ENCODE assay signal across 24 mouse cellular contexts in genomic region chr13:51184896-51185295, GRCm38 (mm10).
"Had no signal": no experiment of that assay in that cellular context is flagged by ENCODE, and none has a peak within 500 bp of the region (broad histone marks: within the 10 kb centered on the region; RNA-seq: fewer than 3 reads in every experiment).

No protein-coding gene starts in this region.

- H3K4me2 ChIP-seq: heart, embryonic 12.5 days; hindbrain, embryonic 12.5 days; hindbrain, embryonic 14.5 days; intestine, embryonic 15.5 days; limb, embryonic 12.5 days had no signal

- H3K4me3 ChIP-seq: gastrocnemius, adult 2 months; heart, adult 2 months; heart, embryonic 10.5 days; heart, embryonic 12.5 days; hindbrain, embryonic 10.5 days; hindbrain, embryonic 12.5 days; intestine, embryonic 15.5 days; layer of hippocampus, adult 2 months; left cerebral cortex, adult 2 months; limb, embryonic 10.5 days; limb, embryonic 12.5 days had no signal

- H3K36me3 ChIP-seq: heart, embryonic 10.5 days; heart, embryonic 12.5 days; hindbrain, embryonic 10.5 days; hindbrain, embryonic 12.5 days; intestine, embryonic 15.5 days; limb, embryonic 10.5 days; limb, embryonic 12.5 days had no signal

- H3K27me3 ChIP-seq: heart, embryonic 12.5 days; hindbrain, embryonic 12.5 days; intestine, embryonic 15.5 days; limb, embryonic 12.5 days had no signal

- H3K27ac ChIP-seq: gastrocnemius, adult 2 months; heart, adult 2 months; heart, embryonic 10.5 days; hindbrain, embryonic 10.5 days; hindbrain, embryonic 12.5 days; hindbrain, embryonic 14.5 days; intestine, embryonic 15.5 days; layer of hippocampus, adult 2 months; left cerebral cortex, adult 2 months; limb, embryonic 10.5 days; limb, embryonic 12.5 days had no signal

- H3K4me1 ChIP-seq: heart, embryonic 10.5 days; heart, embryonic 12.5 days; hindbrain, embryonic 10.5 days; hindbrain, embryonic 12.5 days; intestine, embryonic 15.5 days; limb, embryonic 12.5 days had no signal

- H3K9me3 ChIP-seq: heart, embryonic 10.5 days; hindbrain, embryonic 12.5 days; intestine, embryonic 15.5 days; limb, embryonic 10.5 days had no signal

- ATAC-seq: forebrain, embryonic 16.5 days; hindbrain, embryonic 16.5 days; inflammation-experienced regulatory T-cells, adult 6 months; intestine, embryonic 15.5 days; intestine, postnatal 0 days had no signal

- H3K9ac ChIP-seq: heart, embryonic 12.5 days; hindbrain, embryonic 12.5 days; hindbrain, embryonic 14.5 days; intestine, embryonic 15.5 days; limb, embryonic 12.5 days had no signal

- DNase-seq: gastrocnemius, adult 2 months; gastrocnemius, postnatal 10 days; gastrocnemius, postnatal 25 days; heart, adult 2 months; heart, postnatal 10 days; heart, postnatal 4 days; kidney, adult 18-20 months; kidney, adult 8-10 months; kidney, postnatal 10 days; kidney, postnatal 4 days had no signal
